Mouse (Mus musculus) limb, embryonic 14.5 days (tissue): ENCODE data around the gene Mreg. TPM values are rescaled to one million over a fixed set of nuclear protein-coding genes. Genes with fewer than 3 reads are reported as not detected.

ENCODE experiments used
- ATAC-seq: fragments of 200-750 bp; cut with Nextera tagmentation; 2 replicates; pipeline ENCODE4 v1.8.0; 2017; ENCODE audit warnings: low read depth, moderate number of reproducible peaks, moderate TSS enrichment; ENCODE audit not compliant: low FRiP score
- DNase-seq: peaks from one replicate; pipeline ENCODE4 v3.0.0-alpha.2; 2015; ENCODE audit warnings: low spot score
- H3K27ac ChIP-seq: fragments of 300-500 bp; sonication (generic); replicated peaks from 2 replicates; pipeline ENCODE4 v1.5.1; 2014; ENCODE audit warnings: low read depth, mild to moderate bottlenecking, low read length, moderate library complexity, mixed read lengths
- H3K27me3 ChIP-seq: fragments of 300-500 bp; sonication (generic); 2 replicates; pipeline ENCODE4 v1.6.1; 2014; ENCODE audit warnings: low read length, mixed read lengths; ENCODE audit not compliant: control insufficient read depth, insufficient read depth
- H3K36me3 ChIP-seq: fragments of 300-500 bp; sonication (generic); 2 replicates; pipeline ENCODE4 v1.6.1; 2014; ENCODE audit warnings: mild to moderate bottlenecking, low read length, moderate library complexity, mixed read lengths; ENCODE audit not compliant: control insufficient read depth, insufficient read depth
- H3K4me1 ChIP-seq: fragments of 300-500 bp; sonication (generic); 2 replicates; pipeline ENCODE4 v1.6.1; 2014; ENCODE audit warnings: antibody characterized with exemption, low read length, mixed read lengths; ENCODE audit not compliant: control insufficient read depth, insufficient read depth
- H3K4me2 ChIP-seq: fragments of 300-500 bp; sonication (generic); replicated peaks from 2 replicates; pipeline ENCODE4 v1.6.1; 2014; ENCODE audit warnings: low read depth, mild to moderate bottlenecking, low read length, moderate library complexity; ENCODE audit not compliant: severe bottlenecking
- H3K4me3 ChIP-seq: fragments of 300-500 bp; sonication (generic); replicated peaks from 2 replicates; pipeline ENCODE4 v1.5.1; 2014; ENCODE audit warnings: low read length
- H3K9ac ChIP-seq: fragments of 300-500 bp; sonication (generic); 2 replicates; pipeline ENCODE4 v1.6.1; 2014; ENCODE audit warnings: mild to moderate bottlenecking, low read depth, low read length, moderate library complexity; ENCODE audit not compliant: severe bottlenecking
- H3K9me3 ChIP-seq: fragments of 300-500 bp; sonication (generic); 2 replicates; pipeline ENCODE4 v1.6.1; 2016; ENCODE audit warnings: low read length; ENCODE audit not compliant: control insufficient read depth
- POLR2A ChIP-seq: fragments of 200-500 bp; IDR thresholded peaks from 2 replicates; pipeline ENCODE4 v1.8.0; 2012; ENCODE audit warnings: inconsistent platforms, mild to moderate bottlenecking, moderate library complexity, borderline replicate concordance; ENCODE audit not compliant: insufficient read depth, insufficient read length; ENCODE audit errors: extremely low read depth
- WGBS: fragments of 180-500 bp; shearing (Covaris S2); extraction: QIAGEN DNeasy Blood & Tissue Kit; methylation state at CpG from one replicate; pipeline ENCODE4 v1.1.7; 2014; 5-methylcytosine and 5-hydroxymethylcytosine counted together
- polyA plus RNA-seq, 2 experiments: library from polyadenylated mRNA; depleted of rRNA in 1 of 2; stranded (reverse) in 1 of 2; unstranded in 1 of 2; fragments of >200 nt; fragmentation: Nextera tagmentation in 1 of 2; extraction: Ambion mirVana in 1 of 2; gene quantifications; 2 replicates each; pipeline versions ENCODE4 v1.2.1 to v1.2.3; 2012 to 2014

Mreg gene
- polyA plus RNA-seq, 2 experiments, result 1.5 to 4.6 TPM

DNA sequence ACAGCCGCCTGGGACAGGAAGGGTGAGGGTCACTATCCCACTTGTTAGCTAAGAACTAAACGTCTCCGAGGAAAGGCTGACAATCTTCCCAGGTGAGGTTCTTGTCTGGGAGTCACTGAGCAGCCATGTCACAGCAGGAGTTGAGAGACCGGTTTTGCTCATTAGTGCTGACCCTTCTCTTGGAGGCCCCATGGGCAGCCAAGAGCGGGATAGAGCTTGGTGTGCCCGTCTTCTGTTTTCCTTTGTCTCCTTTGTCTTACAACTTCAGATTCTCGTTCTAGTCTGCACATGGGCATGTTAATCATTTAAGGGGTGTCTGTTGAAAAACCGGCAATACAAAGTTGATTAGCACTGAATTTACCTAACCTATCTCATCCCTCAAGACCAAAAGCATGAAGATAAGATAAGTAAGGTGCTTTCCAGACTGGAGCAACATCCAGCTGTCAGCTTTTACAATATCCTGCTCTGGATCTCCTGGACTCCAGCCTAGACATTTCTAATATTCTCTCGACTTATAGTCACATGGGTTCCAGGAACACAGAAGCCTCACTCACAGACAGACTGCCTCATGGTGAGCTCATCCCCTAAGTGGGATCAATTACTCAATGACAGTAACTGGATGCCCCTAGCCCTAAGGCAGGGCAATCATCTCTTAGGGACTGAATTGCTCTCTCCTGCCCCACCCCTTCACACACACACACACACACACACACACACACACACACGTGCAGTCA, 15.3 kb downstream of the Mreg start:
- WGBS, result 73% methylated on average over 10 of the region's 10 CpGs
- Histone ChIP-seq H3K4me1 (peaks cover 11% of the 10 kb centered on the region), H3K4me3 (no peak overlapping the region), H3K27ac (no peak overlapping the region), H3K9me3 (no peaks in the 10 kb centered on the region), H3K36me3 (no peaks in the 10 kb centered on the region), H3K27me3 (no peaks in the 10 kb centered on the region), H3K4me2 (no peak overlapping the region), H3K9ac (no peak overlapping the region)
- DNase-seq (peak; percentile 11), ATAC-seq (no peak)
- TF ChIP-seq POLR2A, result no peak

- ATAC-seq (no peak), DNase-seq (no peak)
- H3K9me3 ChIP-seq, result no peaks in the 10 kb centered on the region
- H3K4me2 ChIP-seq, result no peak overlapping the region
- no peaks in the 10 kb centered on the region for H3K36me3 ChIP-seq
- H3K9ac ChIP-seq, result no peak overlapping the region
- H3K27ac ChIP-seq, result no peak overlapping the region
- H3K4me3 ChIP-seq, result no peak overlapping the region
- 79% methylated on average over 5 of the region's 5 CpGs for WGBS
- H3K27me3 ChIP-seq, result no peaks in the 10 kb centered on the region
- TF ChIP-seq POLR2A, result no peak
- peaks cover 11% of the 10 kb centered on the region for H3K4me1 ChIP-seq
These were observed 16.0 kb downstream of the Mreg start for GRCm38 (mm10) chr1:72196123-72196522.

DNA sequence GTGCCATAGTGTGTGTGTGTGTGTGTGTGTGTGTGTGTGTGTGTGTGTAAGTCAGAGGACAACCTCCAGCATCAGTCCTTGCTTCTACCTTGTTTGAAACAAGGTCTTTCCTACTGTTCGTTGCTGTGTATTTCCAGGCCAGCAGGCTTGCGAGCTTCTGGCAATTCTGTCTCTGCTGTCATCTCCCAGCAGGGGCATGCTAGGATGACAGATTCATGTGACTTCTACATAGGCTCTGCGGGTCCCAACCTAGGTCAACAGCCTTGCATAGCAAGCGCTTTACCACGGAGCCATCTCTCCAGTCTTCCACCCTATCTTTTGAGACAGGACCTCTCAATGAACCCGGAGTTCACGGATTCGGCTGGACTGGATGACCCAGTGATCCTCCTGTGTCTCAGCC, 20.7 kb downstream of the Mreg start:
- Histone ChIP-seq H3K9ac (no peak overlapping the region), H3K27ac (no peak overlapping the region), H3K9me3 (no peaks in the 10 kb centered on the region), H3K36me3 (no peaks in the 10 kb centered on the region), H3K4me1 (peaks cover 12% of the 10 kb centered on the region; the same call in 1 of the 2 replicates), H3K4me2 (no peak overlapping the region), H3K4me3 (no peak overlapping the region), H3K27me3 (no peaks in the 10 kb centered on the region)
- WGBS, result 83% methylated on average over 8 of the region's 8 CpGs
- no peak for DNase-seq
- no peak for TF ChIP-seq POLR2A
- no peak for ATAC-seq

DNA sequence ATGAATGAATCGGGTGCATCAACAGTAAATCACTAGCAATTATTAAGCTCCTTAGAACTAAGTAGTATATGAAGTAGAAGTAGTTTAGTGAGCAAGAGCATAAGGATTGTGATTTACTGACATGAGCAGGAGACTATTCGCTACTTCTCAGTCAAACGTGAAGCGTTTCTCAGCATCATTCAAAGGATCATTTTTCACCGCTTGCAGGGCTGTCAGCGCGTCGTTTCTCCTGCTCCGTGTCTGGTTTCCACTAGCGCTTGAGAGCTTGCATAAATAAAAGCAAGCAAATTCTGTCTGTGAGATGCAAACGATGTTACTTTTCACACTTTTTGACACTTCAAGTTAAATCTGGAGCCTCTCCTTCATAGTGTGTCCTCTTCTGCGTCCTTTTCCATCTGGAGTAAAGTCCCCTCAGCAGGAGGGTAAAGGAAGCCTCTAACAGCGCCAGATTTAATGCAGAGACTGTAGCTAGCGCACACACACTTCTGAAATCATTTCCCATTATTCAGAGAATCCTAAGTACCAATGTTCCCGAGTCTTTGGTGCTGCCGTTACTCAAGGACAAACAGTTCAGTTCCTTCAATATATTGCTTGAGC, 23.9 kb downstream of the Mreg start:
- WGBS, result 35% methylated on average over 16 of the region's 16 CpGs

GRCm38 (mm10) chr1:72187486-72187885, 24.6 kb downstream of the Mreg start:
- TF ChIP-seq POLR2A, result no peak
- Histone ChIP-seq H3K36me3 (no peaks in the 10 kb centered on the region), H3K4me3 (peak overlapping the region; percentile 11), H3K9ac (0 out of 2 replicates have a peak overlapping the region, but pooled peaks have one; percentile 2), H3K27ac (no peak overlapping the region), H3K4me2 (peak overlapping the region; percentile 39), H3K27me3 (no peaks in the 10 kb centered on the region), H3K9me3 (no peaks in the 10 kb centered on the region), H3K4me1 (peaks cover 19% of the 10 kb centered on the region)
- ATAC-seq (0 out of 2 replicates have a peak, but pooled peaks have one; percentile 24), DNase-seq (peak; percentile 40)
- 43% methylated on average over 10 of the region's 10 CpGs for WGBS

More for the DNA sequence above, 23.9 kb downstream of the Mreg start:
- ATAC-seq, result no peak
- H3K27me3 ChIP-seq, result no peaks in the 10 kb centered on the region
- H3K4me1 ChIP-seq, result peaks cover 13% of the 10 kb centered on the region
- no peaks in the 10 kb centered on the region for H3K9me3 ChIP-seq
- H3K27ac ChIP-seq, result no peak overlapping the region
- no peak for TF ChIP-seq POLR2A
- DNase-seq, result peak; percentile 53
- peak overlapping the region; percentile 39 for H3K4me2 ChIP-seq
- no peak overlapping the region for H3K9ac ChIP-seq
- no peaks in the 10 kb centered on the region for H3K36me3 ChIP-seq
- peak overlapping the region; percentile 11 for H3K4me3 ChIP-seq
